Mouse (Mus musculus): ENCODE measurements around the gene 3110082J24Rik. TPM values are rescaled to one million over a fixed set of nuclear protein-coding genes. Genes with fewer than 3 reads are reported as not detected.

3110082J24Rik gene
- 1 to 10 TPM; 2.9 to 5.5 TPM for total RNA-seq (2021)
- long read RNA-seq, experiment 1 = 0 reads
- long read RNA-seq, experiment 2, partial matches to known transcripts = 0 of 1 reads
- long read RNA-seq, experiment 2, other reads (novel, unspliced or antisense) = 0 of 1 reads

- DNase-seq (ENCODE audit: low spot score in 2 of 2) = peak; percentile 35 to 64
Measured at GRCm38 (mm10) chr5:30105668-30106300, at the start of gene 3110082J24Rik. 3110082J24Rik (minus strand) TSS chr5:30106086.

GRCm38 (mm10) chr5:30155395-30155792, 49.5 kb upstream of the 3110082J24Rik start:
- DNase-seq (ENCODE audit: low spot score in 2 of 2) = no peak

DNA sequence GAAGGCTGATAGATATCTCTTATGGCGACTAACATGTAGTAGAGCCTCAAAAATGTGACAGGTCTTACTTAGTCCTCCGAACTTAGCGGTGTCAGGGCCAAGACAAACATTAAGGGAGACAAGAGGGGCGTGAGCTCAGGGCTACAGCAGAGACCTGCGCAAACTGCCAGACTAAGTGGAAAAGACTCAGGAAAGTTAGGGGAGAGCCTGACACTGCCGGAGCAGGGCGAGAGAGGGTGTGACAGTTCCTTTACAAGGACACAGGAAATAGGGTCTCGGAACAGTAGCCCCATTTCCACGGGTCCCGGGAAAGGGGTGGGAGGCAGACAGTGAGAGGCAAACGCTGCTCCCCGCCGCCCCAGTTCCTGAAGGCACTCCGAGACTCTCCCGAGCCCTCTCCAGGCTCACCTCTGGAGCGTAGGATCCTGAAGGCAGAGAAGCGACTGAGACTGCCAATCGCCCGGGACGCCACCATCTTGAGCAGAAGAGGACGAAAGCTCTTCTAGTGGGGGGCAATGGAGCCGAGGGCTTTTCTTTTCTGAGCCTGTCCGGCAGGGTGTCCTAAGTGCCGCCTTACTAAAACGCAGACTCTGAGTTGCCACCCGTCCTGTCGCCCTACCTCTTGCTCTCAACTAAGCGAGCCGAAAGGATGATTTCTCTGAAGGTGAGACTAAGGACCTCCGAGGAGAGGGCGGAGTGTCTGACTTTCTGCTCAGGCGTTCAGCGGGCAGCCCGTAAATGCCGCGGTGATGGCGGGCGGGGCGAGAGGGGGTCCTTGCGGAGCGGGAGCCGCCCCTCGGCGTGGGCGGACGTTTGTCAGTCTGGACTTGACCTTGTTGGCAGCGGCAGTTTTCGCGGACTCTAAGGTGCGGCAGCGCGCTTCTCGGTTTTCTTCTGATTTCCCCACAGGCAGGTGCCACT, 48.8 kb upstream of the 3110082J24Rik start, which contains the start of the genes Hadha and Hadhb:
Gene Hadha (minus strand): TSS at position 689 of the 921 bp plus-strand sequence.
Gene Hadhb (plus strand): TSS at position 775 of the 921 bp plus-strand sequence.
- peak; percentile 93 to 97 for DNase-seq (ENCODE audit: low spot score in 2 of 2)

- peak in 1 of 2 experiments; percentile 24 for DNase-seq (ENCODE audit: low spot score in 2 of 2)
Measured at GRCm38 (mm10) chr5:30154013-30154412, 48.1 kb upstream of the 3110082J24Rik start.

GRCm38 (mm10) chr5:30153222-30153621, 47.3 kb upstream of the 3110082J24Rik start:
- no peak for DNase-seq (ENCODE audit: low spot score in 2 of 2)

DNA sequence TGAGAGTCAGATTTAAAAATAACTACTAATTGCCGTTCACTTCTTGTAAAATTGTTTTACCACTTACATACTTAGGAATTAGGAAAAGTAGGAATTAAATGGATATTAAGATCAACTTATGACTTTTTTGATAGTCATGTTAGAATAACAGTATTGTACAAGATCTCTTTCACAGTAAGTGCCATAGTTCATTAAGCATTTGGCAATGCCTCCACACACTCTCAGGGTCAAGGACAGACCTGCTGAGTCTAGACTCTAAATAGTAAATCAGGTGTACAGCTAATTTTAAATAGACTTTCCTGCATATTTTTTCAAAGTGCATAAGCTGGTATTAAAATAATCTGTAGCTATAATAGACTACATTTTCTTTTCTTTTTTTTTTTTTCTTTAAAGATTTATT, 46.5 kb upstream of the 3110082J24Rik start:
- DNase-seq (ENCODE audit: low spot score in 2 of 2) = no peak

- DNase-seq (ENCODE audit: low spot score in 2 of 2) = no peak
Measured at GRCm38 (mm10) chr5:30152007-30152406, 46.1 kb upstream of the 3110082J24Rik start.

GRCm38 (mm10) chr5:30148133-30148920, 42.4 kb upstream of the 3110082J24Rik start:
- no peak for DNase-seq (ENCODE audit: low spot score in 2 of 2)

GRCm38 (mm10) chr5:30146526-30146925, 40.6 kb upstream of the 3110082J24Rik start:
- no peak for DNase-seq (ENCODE audit: low spot score in 2 of 2)

DNA sequence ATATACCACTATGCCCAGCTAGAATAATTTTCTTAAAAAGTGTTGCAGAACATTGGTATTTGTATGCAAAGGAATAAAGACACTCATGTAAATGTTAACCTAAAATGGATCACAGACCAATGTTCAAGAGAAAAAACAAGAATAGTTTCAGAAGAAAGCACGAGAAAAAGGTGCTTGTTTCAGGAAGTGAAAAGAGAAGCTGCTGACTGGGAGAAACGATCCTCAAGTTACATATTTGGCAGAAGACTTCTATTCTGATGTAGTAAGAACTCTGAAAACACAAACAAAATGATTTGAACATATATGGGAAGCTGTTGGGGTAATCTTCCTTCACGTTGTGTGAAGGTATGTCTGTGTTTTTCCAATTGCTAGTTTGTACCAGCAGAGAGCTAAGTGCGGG, 32.3 kb upstream of the 3110082J24Rik start:
- DNase-seq (ENCODE audit: low spot score in 2 of 2) = no peak

DNA sequence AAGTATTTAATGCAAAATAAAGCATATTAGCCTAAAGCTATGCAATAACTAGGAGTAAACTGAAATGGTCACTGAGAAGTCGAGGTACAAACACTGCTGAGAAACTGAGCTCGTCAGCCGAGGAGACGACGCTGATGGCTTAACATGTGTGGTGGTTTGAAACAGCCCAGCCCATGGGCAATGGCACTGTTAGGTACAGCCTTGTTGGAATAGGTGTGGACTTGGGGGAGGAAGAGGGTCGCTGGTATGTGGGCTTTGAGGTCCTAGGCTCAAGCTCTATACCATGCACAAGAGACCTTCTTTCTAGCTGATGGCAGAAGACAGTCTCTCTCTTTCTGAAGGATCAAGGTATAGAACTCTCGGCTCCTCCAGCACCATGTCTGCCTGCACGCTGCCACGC, 31.4 kb upstream of the 3110082J24Rik start:
- DNase-seq (ENCODE audit: low spot score in 2 of 2) = no peak

DNA sequence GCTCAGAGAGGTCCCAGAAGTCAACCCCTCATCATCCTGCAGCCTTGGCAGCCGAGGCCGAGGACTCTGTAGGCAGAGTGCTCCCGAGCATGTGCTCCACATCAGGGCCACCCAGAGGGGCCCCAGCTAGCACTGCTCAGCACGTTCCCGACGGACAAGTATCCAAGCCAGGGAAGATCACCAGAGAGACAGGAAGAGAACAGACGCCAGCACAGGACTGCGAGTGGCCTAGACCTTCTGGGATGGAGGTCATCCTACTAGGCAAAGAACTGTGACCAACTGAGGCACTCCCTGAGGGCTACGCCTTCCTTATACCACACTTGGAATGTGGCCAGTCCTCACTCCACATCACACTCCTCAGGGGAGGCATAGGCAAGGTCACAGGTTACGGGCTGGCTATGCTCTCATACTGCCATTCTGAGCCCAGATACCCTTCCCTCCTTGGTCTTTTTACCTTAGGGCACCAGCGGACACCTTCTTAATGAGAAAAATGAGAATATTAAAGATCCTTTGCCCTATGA, 29.9 kb upstream of the 3110082J24Rik start:
- DNase-seq (ENCODE audit: low spot score in 2 of 2) = no peak

DNA sequence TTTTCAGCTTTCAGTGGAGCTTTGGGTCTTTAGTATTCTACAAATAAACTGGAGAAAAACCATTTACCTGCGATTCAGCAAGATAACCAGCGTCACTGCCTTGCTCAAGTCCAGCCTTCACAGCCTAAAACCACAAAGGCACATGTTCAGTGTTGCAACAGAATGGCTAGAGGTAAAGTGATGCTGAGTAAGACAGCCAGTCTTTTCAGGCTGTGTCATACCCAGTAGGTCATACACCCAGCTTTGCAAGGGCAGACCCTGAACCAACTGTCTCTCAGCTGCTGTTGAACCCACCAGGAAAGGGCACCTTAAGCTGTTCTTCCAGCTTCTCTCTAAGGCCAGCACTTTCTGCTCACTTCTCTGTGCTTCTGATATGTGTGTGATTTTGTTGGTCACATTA, 26.3 kb upstream of the 3110082J24Rik start:
- DNase-seq (ENCODE audit: low spot score in 2 of 2) = no peak

GRCm38 (mm10) chr5:30131246-30131645, 25.4 kb upstream of the 3110082J24Rik start:
- no peak for DNase-seq (ENCODE audit: low spot score in 2 of 2)

GRCm38 (mm10) chr5:30128680-30129079, 22.8 kb upstream of the 3110082J24Rik start:
- DNase-seq (ENCODE audit: low spot score in 2 of 2) = no peak

- DNase-seq (ENCODE audit: low spot score in 2 of 2) = no peak
Measured at GRCm38 (mm10) chr5:30127921-30128597, 22.2 kb upstream of the 3110082J24Rik start.

DNA sequence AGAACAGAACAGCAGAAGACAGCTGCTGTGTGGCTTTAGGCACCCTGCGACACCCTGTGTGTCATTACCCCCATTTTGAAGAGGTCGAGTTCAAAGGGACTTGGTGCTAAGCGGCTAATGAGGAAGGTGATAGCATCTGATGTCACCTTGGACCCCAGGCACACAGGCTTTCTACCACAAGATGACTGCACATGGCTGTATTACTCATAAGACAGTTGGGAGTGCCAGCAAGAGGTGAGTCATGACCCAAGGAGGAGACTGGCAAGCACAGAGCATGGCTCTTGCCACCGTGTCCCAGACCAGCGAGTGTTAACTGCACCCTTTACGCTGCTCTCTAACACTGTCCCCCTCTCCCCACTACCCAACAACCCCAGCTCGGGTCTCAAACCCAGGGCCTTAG, 20.9 kb upstream of the 3110082J24Rik start:
- DNase-seq (ENCODE audit: low spot score in 2 of 2) = no peak

- peak in 1 of 2 experiments; percentile 32 for DNase-seq (ENCODE audit: low spot score in 2 of 2)
Measured at GRCm38 (mm10) chr5:30125587-30125986, 19.7 kb upstream of the 3110082J24Rik start.

DNA sequence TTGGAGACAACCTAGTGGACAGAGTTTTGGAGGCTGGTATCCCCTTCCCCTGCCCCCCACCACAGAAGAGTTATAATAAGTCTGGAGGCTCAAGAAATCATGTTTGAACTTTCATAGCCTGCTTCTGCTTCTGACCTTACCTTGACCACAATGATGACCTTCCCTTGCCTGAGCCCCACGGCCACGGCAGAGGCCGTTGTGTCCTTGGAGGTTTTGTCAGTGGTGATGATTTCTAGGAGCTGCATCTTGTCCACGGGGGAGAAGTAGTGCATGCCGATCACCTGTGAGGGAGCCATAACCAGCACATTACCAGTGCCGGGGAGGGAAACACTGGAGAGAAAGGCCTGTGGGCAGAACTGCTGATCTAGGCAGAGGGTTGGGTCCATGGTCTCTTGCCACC, 16.6 kb upstream of the 3110082J24Rik start:
- no peak for DNase-seq (ENCODE audit: low spot score in 2 of 2)

DNA sequence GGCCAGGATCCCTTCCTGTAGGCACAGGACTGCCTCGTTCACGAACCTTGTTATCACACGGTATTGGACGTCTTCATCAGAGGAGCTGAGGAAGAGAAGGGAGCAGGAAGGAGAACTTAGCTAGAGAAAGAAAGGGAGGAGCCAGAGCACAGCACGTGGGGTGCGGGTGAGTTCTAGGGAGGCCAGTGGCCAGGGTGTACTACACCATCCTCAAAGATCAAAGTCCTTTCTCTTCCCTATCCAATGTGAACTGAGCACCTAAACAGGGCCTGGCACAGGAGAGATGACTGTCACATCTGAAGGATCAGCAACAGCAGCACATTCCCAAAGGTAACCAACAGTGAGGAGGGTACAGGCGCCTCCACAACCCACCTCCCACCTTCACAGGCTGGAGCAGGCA, 14.2 kb upstream of the 3110082J24Rik start:
- no peak for DNase-seq (ENCODE audit: low spot score in 2 of 2)

Measured in layer of hippocampus, postnatal 14 days (tissue).